Mouse (Mus musculus) stomach, postnatal 0 days (tissue): ENCODE measurements around the gene Ctnna2.

ENCODE experiments used
- CTCF ChIP-seq: IDR thresholded peaks from 2 replicates; pipeline ENCODE4 v1.5.1; 2016; ENCODE audit warnings: antibody characterized with exemption, low read depth, mild to moderate bottlenecking, moderate library complexity
- EP300 ChIP-seq: optimal IDR thresholded peaks from 2 replicates; pipeline ENCODE3; 2016; ENCODE audit warnings: antibody characterized with exemption

- TF ChIP-seq CTCF, result no peak
- TF ChIP-seq EP300, result no peak
Measured at GRCm38 (mm10) chr6:77288402-77288801, 691.1 kb downstream of the Ctnna2 start.
